13 mouse cellular contexts compared by ENCODE assay signal in genomic region chr13:111345486-111346440, GRCm38 (mm10).
DNase-seq lines count a peak whose midpoint lies in the region; ATAC-seq and TF ChIP-seq lines count a peak whose summit lies in the region.
"Had no signal": no experiment of that assay in that cellular context is flagged by ENCODE, and none has a peak within 500 bp of the region (broad histone marks: within the 10 kb centered on the region; RNA-seq: fewer than 3 reads in every experiment).

No protein-coding gene starts in this region.

- no peak for TF ChIP-seq POLR2A in heart, adult 2 months (IDR thresholded peaks at IDR 0.05; ENCODE audit: insufficient read depth, low read depth, low read length)

- intact Hi-C loops in heart, adult 2 months (cut with DNase I): no loop called here

- H3K79me2 ChIP-seq in heart, adult 2 months (replicated peaks; ENCODE audit: control insufficient read depth, insufficient read depth, low read length): no peaks in the 10 kb centered on the region

- H3K4me2 ChIP-seq in heart, embryonic 13.5 days: no peak overlapping the region
- H3K4me2 ChIP-seq in liver, embryonic 16.5 days (ENCODE audit: low read depth, low read length): no peak overlapping the region
- H3K4me2 ChIP-seq: heart, embryonic 11.5 days; neural tube, embryonic 13.5 days had no signal

- 0 out of 2 replicates have a peak overlapping the region, but pooled peaks have one; percentile 5 for H3K27ac ChIP-seq in heart, embryonic 13.5 days (replicated peaks)
- no peak overlapping the region for H3K27ac ChIP-seq in heart, adult 2 months
- no peak overlapping the region for H3K27ac ChIP-seq in liver, embryonic 16.5 days (ENCODE audit: low read length)
- H3K27ac ChIP-seq: neural tube, embryonic 13.5 days had no signal

- no peaks in the 10 kb centered on the region for H3K27me3 ChIP-seq in heart, embryonic 13.5 days (replicated peaks)
- no peaks in the 10 kb centered on the region for H3K27me3 ChIP-seq in heart, adult 2 months (ENCODE audit: control insufficient read depth, insufficient read depth, low read length)
- H3K27me3 ChIP-seq in liver, embryonic 16.5 days (ENCODE audit: control insufficient read depth, insufficient read depth, low read depth, low read length): no peaks in the 10 kb centered on the region
- H3K27me3 ChIP-seq: neural tube, embryonic 13.5 days had no signal

- H3K36me3 ChIP-seq in heart, embryonic 13.5 days: no peaks in the 10 kb centered on the region
- no peaks in the 10 kb centered on the region for H3K36me3 ChIP-seq in heart, adult 2 months (ENCODE audit: control insufficient read depth, insufficient read depth, low read length)
- no peaks in the 10 kb centered on the region for H3K36me3 ChIP-seq in liver, embryonic 16.5 days (ENCODE audit: control insufficient read depth, insufficient read depth)
- H3K36me3 ChIP-seq: neural tube, embryonic 13.5 days had no signal

- TF ChIP-seq CTCF in heart, adult 2 months (IDR thresholded peaks at IDR 0.05): no peak

- no peak for DNase-seq in heart, adult 2 months
- DNase-seq in c-Kit-positive CD71-negative TER-119-negative erythroid progenitor cells, embryonic 14.5 days (ENCODE audit: low read depth): peak; percentile 55
- no peak for DNase-seq in cerebellum, postnatal 14 days
- no peak for DNase-seq in embryo, embryonic 9.5 days (ENCODE audit: extremely low spot score)
- DNase-seq: cerebellum, adult 8-10 months; kidney, adult 8-10 months; thymus, postnatal 36 days had no signal

- no peak overlapping the region for H3K9ac ChIP-seq in heart, embryonic 13.5 days
- no peak overlapping the region for H3K9ac ChIP-seq in heart, adult 2 months (ENCODE audit: low read depth, low read length)
- no peak overlapping the region for H3K9ac ChIP-seq in liver, embryonic 16.5 days (ENCODE audit: low read depth, low read length)
- H3K9ac ChIP-seq: neural tube, embryonic 13.5 days had no signal

- TF ChIP-seq EP300 in heart, adult 2 months (IDR thresholded peaks at IDR 0.05; ENCODE audit: insufficient read depth, low read depth, low read length): no peak

- no peak for ATAC-seq in heart, embryonic 13.5 days (ENCODE audit: extremely low read depth, insufficient number of reproducible peaks, low FRiP score, low TSS enrichment)
- ATAC-seq in CD4-positive, CD25-positive, alpha-beta regulatory T cell, adult 4 months: peak; percentile 23
- ATAC-seq in liver, embryonic 16.5 days (ENCODE audit: low read depth): 0 out of 2 replicates have a peak, but pooled peaks have one; percentile 41
- no peak for ATAC-seq in monocyte, adult 5-6 weeks (replicated peaks; ENCODE audit: insufficient number of reproducible peaks, low FRiP score, low TSS enrichment, poor library complexity, severe bottlenecking)

- H3K4me1 ChIP-seq in heart, embryonic 13.5 days: peaks cover 16% of the 10 kb centered on the region
- H3K4me1 ChIP-seq in heart, adult 2 months (ENCODE audit: control insufficient read depth, insufficient read depth, low read length): no peaks in the 10 kb centered on the region
- no peaks in the 10 kb centered on the region for H3K4me1 ChIP-seq in liver, embryonic 16.5 days (ENCODE audit: control insufficient read depth, low read depth, low read length)

- 43% methylated on average over 15 of the region's 15 CpGs for WGBS in heart, embryonic 13.5 days
- WGBS in heart, adult 2 months: 47% methylated on average over 15 of the region's 15 CpGs
- 13% methylated on average over 15 of the region's 15 CpGs for WGBS in liver, embryonic 16.5 days (ENCODE audit: insufficient replicate concordance)

- no peaks in the 10 kb centered on the region for H3K9me3 ChIP-seq in heart, embryonic 13.5 days
- H3K9me3 ChIP-seq in liver, embryonic 16.5 days (replicated peaks; ENCODE audit: control insufficient read depth, low read length): no peaks in the 10 kb centered on the region
- H3K9me3 ChIP-seq: neural tube, embryonic 13.5 days had no signal

- H3K4me3 ChIP-seq in heart, embryonic 13.5 days: no peak overlapping the region
- no peak overlapping the region for H3K4me3 ChIP-seq in heart, adult 2 months
- H3K4me3 ChIP-seq in liver, embryonic 16.5 days (ENCODE audit: low read depth, low read length): no peak overlapping the region
- H3K4me3 ChIP-seq: neural tube, embryonic 13.5 days had no signal

Comparison
In these comparisons a context has a peak if more than half of its experiments do, and no peak if none do; other contexts are left out.
1. ATAC-seq: peak in CD4-positive, CD25-positive, alpha-beta regulatory T cell, adult 4 months (single experiment) and liver, embryonic 16.5 days (single experiment); none in heart, embryonic 13.5 days (single experiment) and monocyte, adult 5-6 weeks (single experiment).